Mouse (Mus musculus): ENCODE measurements around the gene Chrna7. TPM values are rescaled to one million over a fixed set of nuclear protein-coding genes. Genes with fewer than 3 reads are reported as not detected.
A peak's percentile ranks its signal among the peaks of the same experiment; 100 is the strongest.

Chrna7 gene
- polyA plus RNA-seq, 1 experiment from 2014 or later, result 1.1 TPM

DNA sequence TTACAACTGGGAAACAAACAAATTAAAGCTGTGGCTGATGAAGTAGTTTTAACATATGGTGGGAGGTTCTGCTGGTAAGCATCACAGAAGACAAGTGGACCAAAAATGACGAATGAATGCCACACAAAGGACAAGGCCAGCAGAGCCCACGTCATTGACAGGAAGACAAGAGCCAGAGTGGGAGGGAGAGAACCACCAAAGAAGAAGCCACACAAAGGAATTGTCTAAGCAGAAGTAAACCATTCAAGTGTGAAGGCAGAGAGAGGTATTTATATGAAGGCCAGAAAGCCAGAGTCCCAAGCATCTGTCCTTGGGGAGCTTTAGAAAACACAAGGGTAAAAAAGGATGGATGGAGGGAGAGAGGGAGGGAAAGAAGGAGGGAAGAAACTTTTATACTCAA lies 98.7 kb downstream of the Chrna7 start:
- no peak overlapping the region for H3K9ac ChIP-seq (ENCODE audit: low read depth, low read length)

DNA sequence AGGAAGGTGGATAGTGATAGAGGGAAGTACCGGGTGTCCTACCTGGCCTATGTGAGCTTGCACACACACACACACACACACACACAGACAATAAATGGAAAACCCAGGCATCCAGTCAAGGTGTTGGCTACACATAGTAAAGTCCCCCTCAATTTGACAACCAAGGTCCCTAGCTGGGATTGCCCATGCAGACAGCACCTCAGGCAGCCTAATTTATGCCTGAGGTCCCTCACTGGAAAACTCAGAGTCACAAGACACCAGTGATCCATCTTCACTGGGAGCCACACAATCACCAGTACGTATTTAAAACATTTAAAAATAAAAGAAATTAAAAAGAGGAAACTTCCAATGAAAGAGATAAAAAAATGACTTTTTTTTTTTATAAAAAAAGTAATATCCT lies 99.1 kb downstream of the Chrna7 start:
- Histone ChIP-seq H3K9me3 (replicated peaks; ENCODE audit: control insufficient read depth, low read length) (no peaks in the 10 kb centered on the region), H3K36me3 (ENCODE audit: control insufficient read depth, insufficient read depth, low read length) (no peaks in the 10 kb centered on the region), H3K4me3 (ENCODE audit: low read depth, low read length) (no peak overlapping the region), H3K4me1 (ENCODE audit: control insufficient read depth, insufficient read depth, low read length) (no peaks in the 10 kb centered on the region), H3K9ac (ENCODE audit: low read depth, low read length) (no peak overlapping the region), H3K27me3 (ENCODE audit: control insufficient read depth, insufficient read depth, low read length) (no peaks in the 10 kb centered on the region), H3K4me2 (no peak overlapping the region), H3K27ac (ENCODE audit: low read depth, low read length) (no peak overlapping the region)
- no peak for ATAC-seq (replicated peaks; ENCODE audit: insufficient number of reproducible peaks, low FRiP score, low TSS enrichment)
- WGBS (ENCODE audit: insufficient replicate concordance), result 73% methylated on average over 2 of the region's 2 CpGs

More for the DNA sequence above, 98.7 kb downstream of the Chrna7 start:
- WGBS (ENCODE audit: insufficient replicate concordance), result 54% methylated on average over 2 of the region's 2 CpGs
- Histone ChIP-seq H3K4me1 (ENCODE audit: control insufficient read depth, insufficient read depth, low read length) (no peaks in the 10 kb centered on the region), H3K9me3 (replicated peaks; ENCODE audit: control insufficient read depth, low read length) (no peaks in the 10 kb centered on the region), H3K4me3 (ENCODE audit: low read depth, low read length) (no peak overlapping the region), H3K27me3 (ENCODE audit: control insufficient read depth, insufficient read depth, low read length) (no peaks in the 10 kb centered on the region), H3K27ac (ENCODE audit: low read depth, low read length) (no peak overlapping the region), H3K36me3 (ENCODE audit: control insufficient read depth, insufficient read depth, low read length) (no peaks in the 10 kb centered on the region), H3K4me2 (no peak overlapping the region)
- ATAC-seq (replicated peaks; ENCODE audit: insufficient number of reproducible peaks, low FRiP score, low TSS enrichment), result no peak

DNA sequence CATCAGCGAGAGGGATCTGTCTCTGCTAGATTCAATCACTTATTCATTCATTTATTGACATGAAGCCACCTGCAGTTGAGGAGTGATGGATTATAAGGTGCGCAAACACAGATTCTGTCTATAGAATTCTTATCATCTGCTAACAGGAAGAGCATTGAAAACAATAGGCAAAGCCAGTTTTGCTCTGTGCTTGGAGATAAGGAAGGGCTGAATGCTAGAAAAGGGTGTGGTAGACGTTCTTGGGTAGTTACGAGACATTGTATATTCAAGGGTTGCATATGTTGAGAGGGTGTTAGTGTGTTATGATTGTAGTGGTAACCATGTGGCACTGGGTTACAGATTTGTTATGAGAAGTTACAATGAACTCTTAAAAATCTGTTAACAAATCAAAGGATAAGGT lies 103.0 kb downstream of the Chrna7 start:
- H3K4me2 ChIP-seq, result no peak overlapping the region
- peak; percentile 72 for ATAC-seq (replicated peaks; ENCODE audit: insufficient number of reproducible peaks, low FRiP score, low TSS enrichment)
- H3K36me3 ChIP-seq (ENCODE audit: control insufficient read depth, insufficient read depth, low read length), result no peaks in the 10 kb centered on the region
- no peak overlapping the region for H3K4me3 ChIP-seq (ENCODE audit: low read depth, low read length)
- H3K27ac ChIP-seq (ENCODE audit: low read depth, low read length), result no peak overlapping the region
- H3K27me3 ChIP-seq (ENCODE audit: control insufficient read depth, insufficient read depth, low read length), result no peaks in the 10 kb centered on the region
- H3K9ac ChIP-seq (ENCODE audit: low read depth, low read length), result no peak overlapping the region
- no peaks in the 10 kb centered on the region for H3K9me3 ChIP-seq (replicated peaks; ENCODE audit: control insufficient read depth, low read length)
- H3K4me1 ChIP-seq (ENCODE audit: control insufficient read depth, insufficient read depth, low read length), result no peaks in the 10 kb centered on the region
- 54% methylated on average over 4 of the region's 4 CpGs for WGBS (ENCODE audit: insufficient replicate concordance)

DNA sequence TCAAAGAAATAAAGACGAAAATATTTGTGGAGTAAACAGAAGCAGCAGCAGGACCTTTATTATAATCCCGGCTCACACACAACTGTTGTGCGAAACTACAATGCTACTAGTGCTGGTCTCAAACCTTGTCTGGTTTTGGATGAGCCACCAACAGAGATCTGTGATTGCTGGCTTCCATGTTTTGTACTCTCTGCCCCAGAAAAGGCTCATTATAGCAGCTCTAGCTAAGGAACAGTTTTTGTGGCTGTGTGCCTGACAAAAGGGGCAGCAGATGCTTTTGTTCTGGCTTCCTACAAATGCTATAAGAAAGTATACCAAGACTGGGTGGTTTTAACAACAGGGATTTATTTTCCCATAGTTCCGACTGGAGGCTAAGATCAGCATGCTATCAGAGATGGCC lies 126.4 kb downstream of the Chrna7 start:
- H3K27ac ChIP-seq (ENCODE audit: low read depth, low read length), result no peak overlapping the region
- H3K9me3 ChIP-seq (replicated peaks; ENCODE audit: control insufficient read depth, low read length), result no peaks in the 10 kb centered on the region
- no peak for ATAC-seq (replicated peaks; ENCODE audit: insufficient number of reproducible peaks, low FRiP score, low TSS enrichment)
- 87% methylated on average over 4 of the region's 4 CpGs for WGBS (ENCODE audit: insufficient replicate concordance)
- H3K4me3 ChIP-seq (ENCODE audit: low read depth, low read length), result no peak overlapping the region
- no peak overlapping the region for H3K4me2 ChIP-seq
- no peaks in the 10 kb centered on the region for H3K27me3 ChIP-seq (ENCODE audit: control insufficient read depth, insufficient read depth, low read length)
- H3K9ac ChIP-seq (ENCODE audit: low read depth, low read length), result no peak overlapping the region
- peaks cover 3% of the 10 kb centered on the region; the same call in 1 of the 2 replicates for H3K4me1 ChIP-seq (ENCODE audit: control insufficient read depth, insufficient read depth, low read length)
- no peaks in the 10 kb centered on the region for H3K36me3 ChIP-seq (ENCODE audit: control insufficient read depth, insufficient read depth, low read length)

DNA sequence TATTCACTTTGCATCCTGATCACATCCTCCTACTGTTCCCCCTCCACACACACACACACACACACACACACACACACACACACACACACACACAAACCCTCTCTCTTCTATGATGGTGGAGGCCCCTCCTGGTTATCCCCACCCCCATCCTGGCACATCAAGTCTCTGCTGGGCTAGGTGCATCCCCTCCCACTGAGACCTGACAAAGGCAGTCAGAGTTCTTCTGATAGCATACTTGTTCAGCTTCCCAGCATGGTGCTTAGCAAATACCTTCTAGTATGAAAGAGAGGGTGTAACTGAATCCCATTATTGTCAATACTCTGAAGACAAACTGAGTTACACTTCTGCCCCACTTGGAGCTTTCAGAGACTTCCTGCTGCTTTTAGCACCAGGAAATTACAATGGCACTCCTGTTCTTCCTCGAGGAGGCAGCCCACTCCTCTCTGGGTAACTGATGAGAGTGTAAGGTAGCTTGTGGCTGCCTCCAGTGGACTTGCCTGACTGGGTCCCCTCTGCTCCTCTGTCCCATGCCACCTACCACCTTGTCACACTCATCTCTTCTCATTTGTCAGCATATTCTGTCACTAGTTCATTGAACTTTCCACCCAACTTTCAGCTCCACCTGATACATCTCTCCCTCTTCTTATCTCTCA lies 127.9 kb downstream of the Chrna7 start:
- ATAC-seq (replicated peaks; ENCODE audit: insufficient number of reproducible peaks, low FRiP score, low TSS enrichment), result no peak
- Histone ChIP-seq H3K9ac (ENCODE audit: low read depth, low read length) (no peak overlapping the region), H3K36me3 (ENCODE audit: control insufficient read depth, insufficient read depth, low read length) (no peaks in the 10 kb centered on the region), H3K27ac (ENCODE audit: low read depth, low read length) (no peak overlapping the region), H3K9me3 (replicated peaks; ENCODE audit: control insufficient read depth, low read length) (no peaks in the 10 kb centered on the region), H3K4me3 (ENCODE audit: low read depth, low read length) (no peak overlapping the region), H3K4me1 (ENCODE audit: control insufficient read depth, insufficient read depth, low read length) (peaks cover 3% of the 10 kb centered on the region; the same call in 1 of the 2 replicates), H3K4me2 (no peak overlapping the region), H3K27me3 (ENCODE audit: control insufficient read depth, insufficient read depth, low read length) (no peaks in the 10 kb centered on the region)
- 0% methylated on average over 1 of the region's 1 CpGs for WGBS (ENCODE audit: insufficient replicate concordance)

DNA sequence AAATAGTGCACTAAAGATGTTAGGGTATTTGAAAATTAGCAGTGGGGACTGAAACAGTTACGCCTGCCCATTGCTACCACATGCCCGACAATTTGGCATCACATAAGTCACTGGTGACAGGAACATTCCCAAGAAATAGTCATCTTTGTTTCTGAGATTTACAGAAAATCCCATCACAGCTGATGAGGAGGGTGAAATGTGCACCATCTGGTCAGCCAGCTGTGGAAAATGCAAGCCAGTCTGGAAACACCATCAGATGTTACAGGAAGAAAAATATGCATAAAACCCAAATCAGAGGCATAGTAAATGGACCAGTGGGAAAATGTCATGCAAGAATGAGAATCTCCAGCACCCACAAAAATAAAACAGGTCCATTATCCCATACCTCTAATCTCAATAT lies 151.4 kb downstream of the Chrna7 start:
- no peak overlapping the region for H3K4me2 ChIP-seq
- no peaks in the 10 kb centered on the region for H3K27me3 ChIP-seq (ENCODE audit: control insufficient read depth, insufficient read depth, low read length)
- H3K4me3 ChIP-seq (ENCODE audit: low read depth, low read length), result no peak overlapping the region
- no peak overlapping the region for H3K9ac ChIP-seq (ENCODE audit: low read depth, low read length)
- 82% methylated on average over 2 of the region's 2 CpGs for WGBS (ENCODE audit: insufficient replicate concordance)
- no peaks in the 10 kb centered on the region for H3K4me1 ChIP-seq (ENCODE audit: control insufficient read depth, insufficient read depth, low read length)
- H3K27ac ChIP-seq (ENCODE audit: low read depth, low read length), result no peak overlapping the region
- no peaks in the 10 kb centered on the region for H3K9me3 ChIP-seq (replicated peaks; ENCODE audit: control insufficient read depth, low read length)
- no peak for ATAC-seq (replicated peaks; ENCODE audit: insufficient number of reproducible peaks, low FRiP score, low TSS enrichment)
- no peaks in the 10 kb centered on the region for H3K36me3 ChIP-seq (ENCODE audit: control insufficient read depth, insufficient read depth, low read length)

Other genes starting within 250 kb of the Chrna7 start
- gene Otud7a, start 232.2 kb upstream of the Chrna7 start, polyA plus RNA-seq (2014; fragmentation: Nextera tagmentation; extraction: Ambion mirVana), result 0.17 TPM in 2 replicates